Mouse (Mus musculus) cerebellum, postnatal 36 days (tissue): ENCODE results near the gene Rad54l.
A peak's percentile ranks its signal among the peaks of the same experiment; 100 is the strongest.

ENCODE experiments used
- DNase-seq, 2 experiments: peaks; one replicate each; pipeline ENCODE4 v3.0.0; 2021 to 2022; ENCODE audit warnings: mixed read lengths in 2 of 2

Gene Rad54l

GRCm38 (mm10) chr4:116070116-116070515 is 53.4 kb downstream of the Rad54l start:
- DNase-seq, result no peak

GRCm38 (mm10) chr4:116063855-116064254 is 59.6 kb downstream of the Rad54l start:
- DNase-seq, result no peak

GRCm38 (mm10) chr4:116059012-116059726 is 64.3 kb downstream of the Rad54l start:
- DNase-seq, result no peak

GRCm38 (mm10) chr4:116057559-116057958 is 65.9 kb downstream of the Rad54l start:
- DNase-seq, result no peak

- DNase-seq, result peak; percentile 86 to 89
These were observed 70.0 kb downstream of the Rad54l start, which contains the start of gene Nsun4 for GRCm38 (mm10) chr4:116053399-116053961. Nsun4 (minus strand) TSS chr4:116053876.

- peak; percentile 31 to 34 for DNase-seq
These were observed 70.8 kb downstream of the Rad54l start for GRCm38 (mm10) chr4:116052526-116053293.

GRCm38 (mm10) chr4:116049211-116049610 is 74.3 kb downstream of the Rad54l start:
- no peak for DNase-seq

- no peak for DNase-seq
These were observed 75.2 kb downstream of the Rad54l start for GRCm38 (mm10) chr4:116048130-116048920.

- DNase-seq, result no peak
These were observed 75.8 kb downstream of the Rad54l start for GRCm38 (mm10) chr4:116047681-116048080.

GRCm38 (mm10) chr4:116046604-116047003 is 76.9 kb downstream of the Rad54l start:
- DNase-seq, result no peak
